Mouse (Mus musculus): ENCODE data around the gene Eif4a1. TPM values are rescaled to one million over a fixed set of nuclear protein-coding genes. Genes with fewer than 3 reads are reported as not detected.

Eif4a1 gene
- polyA plus RNA-seq, 1 experiment from 2014 or later = 563 TPM

MicroRNAs encoded within 50 kb of the gene (microRNA counts, 519-probe panel; counts per million panel counts)
- not detected for microRNA mmu-miR-1934
- microRNA mmu-miR-467f = 2,107 counts per million, percentile 36 among the panel's probes with 10 or more counts

Small RNAs within 50 kb of the gene (microRNA-seq; reads per million reads assigned to microRNA genes)
- 1.0 reads per million for gene Mir1934
- not detected for gene Mir467f

Other genes starting within 250 kb of the Eif4a1 start
- gene Dnah2, start 123.3 kb downstream of the Eif4a1 start, polyA plus RNA-seq (2015; fragmentation: Nextera tagmentation; extraction: Ambion mirVana) = 3.5 and 3.7 TPM in 2 replicates
- 95.7 and 123 TPM in 2 replicates for gene Efnb3, start 112.2 kb downstream of the Eif4a1 start, polyA plus RNA-seq (2015; fragmentation: Nextera tagmentation; extraction: Ambion mirVana)
- gene Wrap53, start 92.2 kb downstream of the Eif4a1 start, polyA plus RNA-seq (2015; fragmentation: Nextera tagmentation; extraction: Ambion mirVana) = 27.3 and 28.6 TPM in 2 replicates
- gene Trp53, start 92.1 kb downstream of the Eif4a1 start, polyA plus RNA-seq (2015; fragmentation: Nextera tagmentation; extraction: Ambion mirVana) = 103 and 109 TPM in 2 replicates
- 30.2 and 33.8 TPM in 2 replicates for gene Atp1b2, start 66.5 kb downstream of the Eif4a1 start, polyA plus RNA-seq (2015; fragmentation: Nextera tagmentation; extraction: Ambion mirVana)
- not detected in 2 replicates for gene Shbg, start 54.5 kb downstream of the Eif4a1 start, polyA plus RNA-seq (2015; fragmentation: Nextera tagmentation; extraction: Ambion mirVana)
- gene Sat2, start 50.4 kb downstream of the Eif4a1 start, polyA plus RNA-seq (2015; fragmentation: Nextera tagmentation; extraction: Ambion mirVana) = 17.3 and 23.8 TPM in 2 replicates
- 37.1 and 47.7 TPM in 2 replicates for gene Fxr2, start 39.4 kb downstream of the Eif4a1 start, polyA plus RNA-seq (2015; fragmentation: Nextera tagmentation; extraction: Ambion mirVana)
- gene Sox15, start 17.1 kb downstream of the Eif4a1 start, polyA plus RNA-seq (2015; fragmentation: Nextera tagmentation; extraction: Ambion mirVana) = not detected in 2 replicates
- gene Mpdu1, start 9.8 kb downstream of the Eif4a1 start, polyA plus RNA-seq (2015; fragmentation: Nextera tagmentation; extraction: Ambion mirVana) = 82.1 and 90.4 TPM in 2 replicates
- gene Cd68, start 6.3 kb downstream of the Eif4a1 start, polyA plus RNA-seq (2015; fragmentation: Nextera tagmentation; extraction: Ambion mirVana) = 6.4 and 7.8 TPM in 2 replicates
- 97.0 and 115 TPM in 2 replicates for gene Senp3, start 9.7 kb upstream of the Eif4a1 start, polyA plus RNA-seq (2015; fragmentation: Nextera tagmentation; extraction: Ambion mirVana)
- gene Tnfsf13, start 13.4 kb upstream of the Eif4a1 start, polyA plus RNA-seq (2015; fragmentation: Nextera tagmentation; extraction: Ambion mirVana) = 0.34 and 0.46 TPM in 2 replicates
- 1.1 and 1.2 TPM in 2 replicates for gene Tnfsf12, start 23.4 kb upstream of the Eif4a1 start, polyA plus RNA-seq (2015; fragmentation: Nextera tagmentation; extraction: Ambion mirVana)
- 0.81 and 1.2 TPM in 2 replicates for gene Tnfsfm13, start 23.7 kb upstream of the Eif4a1 start, polyA plus RNA-seq (2015; fragmentation: Nextera tagmentation; extraction: Ambion mirVana)
- gene Polr2a, start 86.2 kb upstream of the Eif4a1 start, polyA plus RNA-seq (2015; fragmentation: Nextera tagmentation; extraction: Ambion mirVana) = 16.4 and 18.1 TPM in 2 replicates
- 0.16 and 0.18 TPM in 2 replicates for gene Slc35g3, start 89.5 kb upstream of the Eif4a1 start, polyA plus RNA-seq (2015; fragmentation: Nextera tagmentation; extraction: Ambion mirVana)
- 3.3 and 3.6 TPM in 2 replicates for gene Zbtb4, start 93.5 kb upstream of the Eif4a1 start, polyA plus RNA-seq (2015; fragmentation: Nextera tagmentation; extraction: Ambion mirVana)
- 1.2 TPM in 2 replicates for gene Chrnb1, start 123.5 kb upstream of the Eif4a1 start, polyA plus RNA-seq (2015; fragmentation: Nextera tagmentation; extraction: Ambion mirVana)
- 5.2 and 5.9 TPM in 2 replicates for gene Fgf11, start 129.4 kb upstream of the Eif4a1 start, polyA plus RNA-seq (2015; fragmentation: Nextera tagmentation; extraction: Ambion mirVana)
- 0.45 and 0.77 TPM in 2 replicates for gene Tmem102, start 133.2 kb upstream of the Eif4a1 start, polyA plus RNA-seq (2015; fragmentation: Nextera tagmentation; extraction: Ambion mirVana)
- not detected in 2 replicates for gene Gm39566, start 142.9 kb upstream of the Eif4a1 start, polyA plus RNA-seq (2015; fragmentation: Nextera tagmentation; extraction: Ambion mirVana)
- gene Spem2, start 146.0 kb upstream of the Eif4a1 start, polyA plus RNA-seq (2015; fragmentation: Nextera tagmentation; extraction: Ambion mirVana) = not detected in 2 replicates
- 0.72 and 0.75 TPM in 2 replicates for gene Spem1, start 149.8 kb upstream of the Eif4a1 start, polyA plus RNA-seq (2015; fragmentation: Nextera tagmentation; extraction: Ambion mirVana)
- 18.7 and 22.8 TPM in 2 replicates for gene Nlgn2, start 165.4 kb upstream of the Eif4a1 start, polyA plus RNA-seq (2015; fragmentation: Nextera tagmentation; extraction: Ambion mirVana)
- gene Tmem256, start 166.1 kb upstream of the Eif4a1 start, polyA plus RNA-seq (2015; fragmentation: Nextera tagmentation; extraction: Ambion mirVana) = 254 and 272 TPM in 2 replicates
- gene Plscr3, start 174.0 kb upstream of the Eif4a1 start, polyA plus RNA-seq (2015; fragmentation: Nextera tagmentation; extraction: Ambion mirVana) = 55.0 and 57.7 TPM in 2 replicates
- 0.29 and 0.39 TPM in 2 replicates for gene Tnk1, start 186.3 kb upstream of the Eif4a1 start, polyA plus RNA-seq (2015; fragmentation: Nextera tagmentation; extraction: Ambion mirVana)
- not detected in 2 replicates for gene Tmem95, start 205.6 kb upstream of the Eif4a1 start, polyA plus RNA-seq (2015; fragmentation: Nextera tagmentation; extraction: Ambion mirVana)
- gene Kctd11, start 209.0 kb upstream of the Eif4a1 start, polyA plus RNA-seq (2015; fragmentation: Nextera tagmentation; extraction: Ambion mirVana) = 1.3 and 1.9 TPM in 2 replicates
- gene Acap1, start 223.1 kb upstream of the Eif4a1 start, polyA plus RNA-seq (2015; fragmentation: Nextera tagmentation; extraction: Ambion mirVana) = 0.48 and 0.49 TPM in 2 replicates
- 16.4 and 18.5 TPM in 2 replicates for gene 2810408A11Rik, start 228.6 kb upstream of the Eif4a1 start, polyA plus RNA-seq (2015; fragmentation: Nextera tagmentation; extraction: Ambion mirVana)
- 19.0 and 21.5 TPM in 2 replicates for gene Neurl4, start 228.6 kb upstream of the Eif4a1 start, polyA plus RNA-seq (2015; fragmentation: Nextera tagmentation; extraction: Ambion mirVana)
- gene Gps2, start 241.5 kb upstream of the Eif4a1 start, polyA plus RNA-seq (2015; fragmentation: Nextera tagmentation; extraction: Ambion mirVana) = 81.2 and 91.8 TPM in 2 replicates
- 1,142 and 1,181 TPM in 2 replicates for gene Eif5a, start 249.5 kb upstream of the Eif4a1 start, polyA plus RNA-seq (2015; fragmentation: Nextera tagmentation; extraction: Ambion mirVana)